Mouse (Mus musculus): ENCODE data around the gene Btbd9.
"Not testable (repeated sequence)": the region's sequence is repeated elsewhere in the genome, so short reads cannot be mapped to it uniquely, and the experiment has no call there.

The Btbd9 gene

GRCm38 (mm10) chr17:30515401-30515800 lies 60.9 kb downstream of the Btbd9 start:
- in situ Hi-C loops (cut with MseI, MboI): no loop called here

GRCm38 (mm10) chr17:30513034-30513433 lies 63.3 kb downstream of the Btbd9 start:
- in situ Hi-C loops (cut with MseI, MboI): no loop called here

- in situ Hi-C loops (cut with MseI, MboI): no loop called here
Measured at GRCm38 (mm10) chr17:30512531-30512930, 63.8 kb downstream of the Btbd9 start.

- in situ Hi-C loops (cut with MseI, MboI): no loop called here
Measured at GRCm38 (mm10) chr17:30512007-30512406, 64.3 kb downstream of the Btbd9 start.

GRCm38 (mm10) chr17:30511399-30511798 lies 64.9 kb downstream of the Btbd9 start:
- in situ Hi-C loops (cut with MseI, MboI): no loop called here

GRCm38 (mm10) chr17:30510171-30510570 lies 66.1 kb downstream of the Btbd9 start:
- in situ Hi-C loops (cut with MseI, MboI): no loop called here

GRCm38 (mm10) chr17:30509646-30510045 lies 66.6 kb downstream of the Btbd9 start:
- in situ Hi-C loops (cut with MseI, MboI): no loop called here

GRCm38 (mm10) chr17:30507636-30508576 lies 68.4 kb downstream of the Btbd9 start:
- in situ Hi-C loops (cut with MseI, MboI): no loop called here

GRCm38 (mm10) chr17:30506916-30507315 lies 69.4 kb downstream of the Btbd9 start:
- in situ Hi-C loops (cut with MseI, MboI): no loop called here

- in situ Hi-C loops (cut with MseI, MboI): not testable (repeated sequence)
Measured at GRCm38 (mm10) chr17:30499541-30499940, 76.7 kb downstream of the Btbd9 start.

- in situ Hi-C loops (cut with MseI, MboI): no loop called here
Measured at GRCm38 (mm10) chr17:30498779-30499178, 77.5 kb downstream of the Btbd9 start.

- in situ Hi-C loops (cut with MseI, MboI): no loop called here
Measured at GRCm38 (mm10) chr17:30498376-30498719, 77.9 kb downstream of the Btbd9 start.

- in situ Hi-C loops (cut with MseI, MboI): no loop called here
Measured at GRCm38 (mm10) chr17:30497525-30498375, 78.5 kb downstream of the Btbd9 start.

- in situ Hi-C loops (cut with MseI, MboI): no loop called here
Measured at GRCm38 (mm10) chr17:30495567-30495966, 80.7 kb downstream of the Btbd9 start.

- in situ Hi-C loops (cut with MseI, MboI): no loop called here
Measured at GRCm38 (mm10) chr17:30495154-30495553, 81.1 kb downstream of the Btbd9 start.

- in situ Hi-C loops (cut with MseI, MboI): no loop called here
Measured at GRCm38 (mm10) chr17:30493481-30493880, 82.8 kb downstream of the Btbd9 start.

- in situ Hi-C loops (cut with MseI, MboI): no loop called here
Measured at GRCm38 (mm10) chr17:30492191-30492590, 84.1 kb downstream of the Btbd9 start.

- in situ Hi-C loops (cut with MseI, MboI): no loop called here
Measured at GRCm38 (mm10) chr17:30491601-30492000, 84.7 kb downstream of the Btbd9 start.

- in situ Hi-C loops (cut with MseI, MboI): no loop called here
Measured at GRCm38 (mm10) chr17:30490601-30491000, 85.7 kb downstream of the Btbd9 start.

GRCm38 (mm10) chr17:30490086-30490485 lies 86.2 kb downstream of the Btbd9 start:
- in situ Hi-C loops (cut with MseI, MboI): no loop called here

- in situ Hi-C loops (cut with MseI, MboI): no loop called here
Measured at GRCm38 (mm10) chr17:30489629-30490028, 86.7 kb downstream of the Btbd9 start.

- in situ Hi-C loops (cut with MseI, MboI): no loop called here
Measured at GRCm38 (mm10) chr17:30487695-30488094, 88.6 kb downstream of the Btbd9 start.
